Mouse (Mus musculus): Measurements from ENCODE around the gene Ubap2l. TPM values are rescaled to one million over a fixed set of nuclear protein-coding genes. Genes with fewer than 3 reads are reported as not detected.
A peak's percentile ranks its signal among the peaks of the same experiment; 100 is the strongest.

Ubap2l gene
- polyA plus RNA-seq, 1 experiment from 2014 or later: 220 TPM

GRCm38 (mm10) chr3:90051441-90052350 lies 732 bp downstream of the Ubap2l start, which contains the start of gene 4933434E20Rik:
Gene 4933434E20Rik (plus strand): TSS chr3:90051636.
- no peaks in the 10 kb centered on the region for H3K9me3 ChIP-seq (ENCODE audit: control insufficient read depth, low read length)
- peak; percentile 72 for DNase-seq (ENCODE audit: low spot score)
- no peaks in the 10 kb centered on the region for H3K27me3 ChIP-seq (replicated peaks; ENCODE audit: control insufficient read depth, insufficient read depth, low read length)
- H3K9ac ChIP-seq (ENCODE audit: low read depth, low read length): peak within 1 kb of the TSS; percentile 98
- peak; percentile 68 for ATAC-seq (replicated peaks; ENCODE audit: low FRiP score)
- H3K4me2 ChIP-seq: peak within 1 kb of the TSS; percentile 73
- peaks cover 9% of the 10 kb centered on the region for H3K4me1 ChIP-seq (replicated peaks; ENCODE audit: control insufficient read depth, insufficient read depth, low read length)
- peak within 1 kb of the TSS; percentile 97 for H3K27ac ChIP-seq (ENCODE audit: low read depth, low read length)
- peaks cover 11% of the 10 kb centered on the region; the same call in 1 of the 2 replicates for H3K36me3 ChIP-seq (ENCODE audit: control insufficient read depth, insufficient read depth, low read length)
- under 1% methylated on average over 43 of the region's 43 CpGs for WGBS
- peak within 1 kb of the TSS; percentile 90 for H3K4me3 ChIP-seq (ENCODE audit: low read depth, low read length)

GRCm38 (mm10) chr3:90049691-90050090 lies 2.7 kb downstream of the Ubap2l start:
- DNase-seq (ENCODE audit: low spot score) (no peak), ATAC-seq (replicated peaks; ENCODE audit: low FRiP score) (no peak)
- 84% methylated on average over 3 of the region's 3 CpGs for WGBS
- Histone ChIP-seq H3K4me3 (ENCODE audit: low read depth, low read length) (no peak overlapping the region), H3K4me2 (no peak overlapping the region), H3K9ac (ENCODE audit: low read depth, low read length) (no peak overlapping the region), H3K27me3 (replicated peaks; ENCODE audit: control insufficient read depth, insufficient read depth, low read length) (no peaks in the 10 kb centered on the region), H3K9me3 (ENCODE audit: control insufficient read depth, low read length) (no peaks in the 10 kb centered on the region), H3K27ac (ENCODE audit: low read depth, low read length) (no peak overlapping the region), H3K36me3 (ENCODE audit: control insufficient read depth, insufficient read depth, low read length) (peaks cover under 1% of the 10 kb centered on the region; the same call in 1 of the 2 replicates), H3K4me1 (replicated peaks; ENCODE audit: control insufficient read depth, insufficient read depth, low read length) (peaks cover 9% of the 10 kb centered on the region)

GRCm38 (mm10) chr3:90036263-90036662 lies 16.2 kb downstream of the Ubap2l start:
- DNase-seq (ENCODE audit: low spot score) (no peak), ATAC-seq (replicated peaks; ENCODE audit: low FRiP score) (no peak)
- H3K9me3 ChIP-seq (ENCODE audit: control insufficient read depth, low read length): no peaks in the 10 kb centered on the region
- 95% methylated on average over 1 of the region's 1 CpGs for WGBS
- H3K27me3 ChIP-seq (replicated peaks; ENCODE audit: control insufficient read depth, insufficient read depth, low read length): no peaks in the 10 kb centered on the region
- H3K4me1 ChIP-seq (replicated peaks; ENCODE audit: control insufficient read depth, insufficient read depth, low read length): no peaks in the 10 kb centered on the region
- no peak overlapping the region for H3K27ac ChIP-seq (ENCODE audit: low read depth, low read length)
- peaks cover 47% of the 10 kb centered on the region for H3K36me3 ChIP-seq (ENCODE audit: control insufficient read depth, insufficient read depth, low read length)
- no peak overlapping the region for H3K4me3 ChIP-seq (ENCODE audit: low read depth, low read length)
- H3K4me2 ChIP-seq: no peak overlapping the region
- H3K9ac ChIP-seq (ENCODE audit: low read depth, low read length): no peak overlapping the region

GRCm38 (mm10) chr3:90034653-90035052 lies 17.8 kb downstream of the Ubap2l start:
- Histone ChIP-seq H3K4me3 (ENCODE audit: low read depth, low read length) (no peak overlapping the region), H3K36me3 (ENCODE audit: control insufficient read depth, insufficient read depth, low read length) (peaks cover 48% of the 10 kb centered on the region), H3K9me3 (ENCODE audit: control insufficient read depth, low read length) (no peaks in the 10 kb centered on the region), H3K27ac (ENCODE audit: low read depth, low read length) (no peak overlapping the region), H3K4me1 (replicated peaks; ENCODE audit: control insufficient read depth, insufficient read depth, low read length) (no peaks in the 10 kb centered on the region), H3K4me2 (no peak overlapping the region), H3K27me3 (replicated peaks; ENCODE audit: control insufficient read depth, insufficient read depth, low read length) (no peaks in the 10 kb centered on the region), H3K9ac (ENCODE audit: low read depth, low read length) (no peak overlapping the region)
- 84% methylated on average over 2 of the region's 2 CpGs for WGBS
- DNase-seq (ENCODE audit: low spot score) (no peak), ATAC-seq (replicated peaks; ENCODE audit: low FRiP score) (no peak)

GRCm38 (mm10) chr3:90016626-90017025 lies 35.8 kb downstream of the Ubap2l start:
- no peak for ATAC-seq (replicated peaks; ENCODE audit: low FRiP score)
- no peaks in the 10 kb centered on the region for H3K4me1 ChIP-seq (replicated peaks; ENCODE audit: control insufficient read depth, insufficient read depth, low read length)
- H3K36me3 ChIP-seq (ENCODE audit: control insufficient read depth, insufficient read depth, low read length): peaks cover 61% of the 10 kb centered on the region
- H3K9ac ChIP-seq (ENCODE audit: low read depth, low read length): no peak overlapping the region
- H3K27me3 ChIP-seq (replicated peaks; ENCODE audit: control insufficient read depth, insufficient read depth, low read length): no peaks in the 10 kb centered on the region
- H3K4me2 ChIP-seq: no peak overlapping the region
- H3K4me3 ChIP-seq (ENCODE audit: low read depth, low read length): no peak overlapping the region
- 84% methylated on average over 4 of the region's 4 CpGs for WGBS
- DNase-seq (ENCODE audit: low spot score): no peak
- no peaks in the 10 kb centered on the region for H3K9me3 ChIP-seq (ENCODE audit: control insufficient read depth, low read length)
- H3K27ac ChIP-seq (ENCODE audit: low read depth, low read length): no peak overlapping the region

GRCm38 (mm10) chr3:90010291-90010690 lies 42.1 kb downstream of the Ubap2l start:
- Histone ChIP-seq H3K36me3 (ENCODE audit: control insufficient read depth, insufficient read depth, low read length) (peaks cover 51% of the 10 kb centered on the region), H3K4me1 (replicated peaks; ENCODE audit: control insufficient read depth, insufficient read depth, low read length) (no peaks in the 10 kb centered on the region), H3K4me2 (no peak overlapping the region), H3K27ac (ENCODE audit: low read depth, low read length) (no peak overlapping the region), H3K9me3 (ENCODE audit: control insufficient read depth, low read length) (no peaks in the 10 kb centered on the region), H3K4me3 (ENCODE audit: low read depth, low read length) (no peak overlapping the region), H3K27me3 (replicated peaks; ENCODE audit: control insufficient read depth, insufficient read depth, low read length) (no peaks in the 10 kb centered on the region), H3K9ac (ENCODE audit: low read depth, low read length) (no peak overlapping the region)
- ATAC-seq (replicated peaks; ENCODE audit: low FRiP score): no peak
- WGBS: 78% methylated on average over 2 of the region's 2 CpGs
- no peak for DNase-seq (ENCODE audit: low spot score)

GRCm38 (mm10) chr3:90004091-90004796 lies 48.2 kb downstream of the Ubap2l start:
- Histone ChIP-seq H3K27ac (ENCODE audit: low read depth, low read length) (no peak overlapping the region), H3K36me3 (ENCODE audit: control insufficient read depth, insufficient read depth, low read length) (peaks cover 36% of the 10 kb centered on the region)
- ATAC-seq (replicated peaks; ENCODE audit: low FRiP score): no peak

GRCm38 (mm10) chr3:89999830-90000229 lies 52.6 kb downstream of the Ubap2l start:
- no peak overlapping the region; the same call in 1 of the 2 replicates for H3K4me3 ChIP-seq (ENCODE audit: low read depth, low read length)
- ATAC-seq (replicated peaks; ENCODE audit: low FRiP score) (no peak), DNase-seq (ENCODE audit: low spot score) (no peak)
- H3K9ac ChIP-seq (ENCODE audit: low read depth, low read length): no peak overlapping the region
- no peaks in the 10 kb centered on the region for H3K27me3 ChIP-seq (replicated peaks; ENCODE audit: control insufficient read depth, insufficient read depth, low read length)
- 0 out of 2 replicates have a peak overlapping the region, but pooled peaks have one; percentile 70 for H3K27ac ChIP-seq (ENCODE audit: low read depth, low read length)
- no peaks in the 10 kb centered on the region for H3K9me3 ChIP-seq (ENCODE audit: control insufficient read depth, low read length)
- peaks cover 25% of the 10 kb centered on the region for H3K36me3 ChIP-seq (ENCODE audit: control insufficient read depth, insufficient read depth, low read length)
- H3K4me1 ChIP-seq (replicated peaks; ENCODE audit: control insufficient read depth, insufficient read depth, low read length): peaks cover 9% of the 10 kb centered on the region; the same call in 1 of the 2 replicates
- H3K4me2 ChIP-seq: peak overlapping the region; percentile 79
- 77% methylated on average over 4 of the region's 4 CpGs for WGBS

More at GRCm38 (mm10) chr3:90004091-90004796, 48.2 kb downstream of the Ubap2l start:
- Histone ChIP-seq H3K4me1 (replicated peaks; ENCODE audit: control insufficient read depth, insufficient read depth, low read length) (peaks cover 5% of the 10 kb centered on the region; the same call in 1 of the 2 replicates), H3K9me3 (ENCODE audit: control insufficient read depth, low read length) (no peaks in the 10 kb centered on the region), H3K4me3 (ENCODE audit: low read depth, low read length) (no peak overlapping the region), H3K4me2 (peak overlapping the region; percentile 34), H3K9ac (ENCODE audit: low read depth, low read length) (no peak overlapping the region), H3K27me3 (replicated peaks; ENCODE audit: control insufficient read depth, insufficient read depth, low read length) (no peaks in the 10 kb centered on the region)
- no peak for DNase-seq (ENCODE audit: low spot score)
- 68% methylated on average over 3 of the region's 3 CpGs for WGBS
